Mouse (Mus musculus): ENCODE measurements around the gene Grm8. TPM values are rescaled to one million over a fixed set of nuclear protein-coding genes. Genes with fewer than 3 reads are reported as not detected.

Gene Grm8
- polyA plus RNA-seq, 1 experiment = 0.51 TPM

- WGBS = 94% methylated on average over 8 of the region's 8 CpGs
These were observed 23.4 kb downstream of the Grm8 start for GRCm38 (mm10) chr6:28111551-28111950.

GRCm38 (mm10) chr6:28102608-28103316, 32.2 kb downstream of the Grm8 start:
- H3K27ac ChIP-seq (ENCODE audit: control insufficient read depth, insufficient read depth, low read length) = no peak overlapping the region
- no peak overlapping the region for H3K4me3 ChIP-seq (ENCODE audit: control insufficient read depth, insufficient read depth, low read length)
- TF ChIP-seq CTCF (IDR thresholded peaks at IDR 0.05; ENCODE audit: borderline replicate concordance, control insufficient read depth, extremely low read depth, insufficient read depth, low read length, poor library complexity) (no peak), POLR2A (IDR thresholded peaks at IDR 0.05; ENCODE audit: control insufficient read depth, extremely low read depth, insufficient read depth, low read length, poor library complexity) (no peak)
- no peak for DNase-seq
- H3K4me1 ChIP-seq (replicated peaks; ENCODE audit: control insufficient read depth, insufficient read depth, low read length) = no peaks in the 10 kb centered on the region
- no peaks in the 10 kb centered on the region for H3K36me3 ChIP-seq (ENCODE audit: control insufficient read depth, insufficient read depth, low read length)
- no peaks in the 10 kb centered on the region for H3K27me3 ChIP-seq (ENCODE audit: control insufficient read depth, insufficient read depth, low read length)
- 74% methylated on average over 9 of the region's 9 CpGs for WGBS

More at GRCm38 (mm10) chr6:28111551-28111950, 23.4 kb downstream of the Grm8 start:
- Histone ChIP-seq H3K27ac (ENCODE audit: control insufficient read depth, insufficient read depth, low read length) (no peak overlapping the region), H3K4me1 (replicated peaks; ENCODE audit: control insufficient read depth, insufficient read depth, low read length) (no peaks in the 10 kb centered on the region), H3K36me3 (ENCODE audit: control insufficient read depth, insufficient read depth, low read length) (no peaks in the 10 kb centered on the region), H3K4me3 (ENCODE audit: control insufficient read depth, insufficient read depth, low read length) (no peak overlapping the region), H3K27me3 (ENCODE audit: control insufficient read depth, insufficient read depth, low read length) (no peaks in the 10 kb centered on the region)
- TF ChIP-seq CTCF (IDR thresholded peaks at IDR 0.05; ENCODE audit: borderline replicate concordance, control insufficient read depth, extremely low read depth, insufficient read depth, low read length, poor library complexity) (no peak), POLR2A (IDR thresholded peaks at IDR 0.05; ENCODE audit: control insufficient read depth, extremely low read depth, insufficient read depth, low read length, poor library complexity) (no peak)
- DNase-seq = no peak

- no peaks in the 10 kb centered on the region for H3K27me3 ChIP-seq (ENCODE audit: control insufficient read depth, insufficient read depth, low read length)
- no peaks in the 10 kb centered on the region for H3K36me3 ChIP-seq (ENCODE audit: control insufficient read depth, insufficient read depth, low read length)
- no peaks in the 10 kb centered on the region for H3K4me1 ChIP-seq (replicated peaks; ENCODE audit: control insufficient read depth, insufficient read depth, low read length)
- no peak overlapping the region for H3K27ac ChIP-seq (ENCODE audit: control insufficient read depth, insufficient read depth, low read length)
- no peak overlapping the region for H3K4me3 ChIP-seq (ENCODE audit: control insufficient read depth, insufficient read depth, low read length)
- DNase-seq = no peak
- 18% methylated on average over 3 of the region's 3 CpGs for WGBS
- no peak for TF ChIP-seq POLR2A (IDR thresholded peaks at IDR 0.05; ENCODE audit: control insufficient read depth, extremely low read depth, insufficient read depth, low read length, poor library complexity)
- no peak for TF ChIP-seq CTCF (IDR thresholded peaks at IDR 0.05; ENCODE audit: borderline replicate concordance, control insufficient read depth, extremely low read depth, insufficient read depth, low read length, poor library complexity)
These were observed 35.0 kb downstream of the Grm8 start for GRCm38 (mm10) chr6:28100001-28100400.

GRCm38 (mm10) chr6:28092511-28092910, 42.5 kb downstream of the Grm8 start:
- no peak for DNase-seq
- no peak for TF ChIP-seq CTCF (IDR thresholded peaks at IDR 0.05; ENCODE audit: borderline replicate concordance, control insufficient read depth, extremely low read depth, insufficient read depth, low read length, poor library complexity)
- TF ChIP-seq POLR2A (IDR thresholded peaks at IDR 0.05; ENCODE audit: control insufficient read depth, extremely low read depth, insufficient read depth, low read length, poor library complexity) = no peak
- no peaks in the 10 kb centered on the region for H3K4me1 ChIP-seq (replicated peaks; ENCODE audit: control insufficient read depth, insufficient read depth, low read length)
- H3K27ac ChIP-seq (ENCODE audit: control insufficient read depth, insufficient read depth, low read length) = no peak overlapping the region
- 93% methylated on average over 6 of the region's 6 CpGs for WGBS
- H3K27me3 ChIP-seq (ENCODE audit: control insufficient read depth, insufficient read depth, low read length) = no peaks in the 10 kb centered on the region
- no peaks in the 10 kb centered on the region for H3K36me3 ChIP-seq (ENCODE audit: control insufficient read depth, insufficient read depth, low read length)
- no peak overlapping the region for H3K4me3 ChIP-seq (ENCODE audit: control insufficient read depth, insufficient read depth, low read length)

GRCm38 (mm10) chr6:28091836-28092235, 43.1 kb downstream of the Grm8 start:
- 95% methylated on average over 3 of the region's 3 CpGs for WGBS
- Histone ChIP-seq H3K36me3 (ENCODE audit: control insufficient read depth, insufficient read depth, low read length) (no peaks in the 10 kb centered on the region), H3K27me3 (ENCODE audit: control insufficient read depth, insufficient read depth, low read length) (no peaks in the 10 kb centered on the region), H3K4me1 (replicated peaks; ENCODE audit: control insufficient read depth, insufficient read depth, low read length) (no peaks in the 10 kb centered on the region), H3K27ac (ENCODE audit: control insufficient read depth, insufficient read depth, low read length) (no peak overlapping the region), H3K4me3 (ENCODE audit: control insufficient read depth, insufficient read depth, low read length) (no peak overlapping the region)
- TF ChIP-seq POLR2A (IDR thresholded peaks at IDR 0.05; ENCODE audit: control insufficient read depth, extremely low read depth, insufficient read depth, low read length, poor library complexity) (no peak), CTCF (IDR thresholded peaks at IDR 0.05; ENCODE audit: borderline replicate concordance, control insufficient read depth, extremely low read depth, insufficient read depth, low read length, poor library complexity) (no peak)
- DNase-seq = no peak

- DNase-seq = no peak
- H3K27ac ChIP-seq (ENCODE audit: control insufficient read depth, insufficient read depth, low read length) = no peak overlapping the region
- no peaks in the 10 kb centered on the region for H3K4me1 ChIP-seq (replicated peaks; ENCODE audit: control insufficient read depth, insufficient read depth, low read length)
- no peaks in the 10 kb centered on the region for H3K27me3 ChIP-seq (ENCODE audit: control insufficient read depth, insufficient read depth, low read length)
- no peaks in the 10 kb centered on the region for H3K36me3 ChIP-seq (ENCODE audit: control insufficient read depth, insufficient read depth, low read length)
- H3K4me3 ChIP-seq (ENCODE audit: control insufficient read depth, insufficient read depth, low read length) = no peak overlapping the region
- TF ChIP-seq CTCF (IDR thresholded peaks at IDR 0.05; ENCODE audit: borderline replicate concordance, control insufficient read depth, extremely low read depth, insufficient read depth, low read length, poor library complexity) (no peak), POLR2A (IDR thresholded peaks at IDR 0.05; ENCODE audit: control insufficient read depth, extremely low read depth, insufficient read depth, low read length, poor library complexity) (no peak)
These were observed 44.0 kb downstream of the Grm8 start for GRCm38 (mm10) chr6:28090981-28091380.
